Mouse (Mus musculus): ENCODE measurements around the gene Gnao1. TPM values are rescaled to one million over a fixed set of nuclear protein-coding genes. Genes with fewer than 3 reads are reported as not detected.

Gnao1 gene
- polyA plus RNA-seq, 1 experiment: 37.5 TPM

GRCm38 (mm10) chr8:93972211-93972610 lies 162.4 kb downstream of the Gnao1 start:
- Histone ChIP-seq H3K4me3 (ENCODE audit: insufficient read depth, low read depth, low read length) (no peak overlapping the region), H3K27ac (replicated peaks; ENCODE audit: low read depth, low read length) (no peak overlapping the region), H3K4me1 (ENCODE audit: control insufficient read depth, insufficient read depth, insufficient read length, low read length) (peaks cover 4% of the 10 kb centered on the region)

GRCm38 (mm10) chr8:93972971-93973734 lies 163.4 kb downstream of the Gnao1 start:
- Histone ChIP-seq H3K4me1 (ENCODE audit: control insufficient read depth, insufficient read depth, insufficient read length, low read length) (peaks cover 4% of the 10 kb centered on the region), H3K27ac (replicated peaks; ENCODE audit: low read depth, low read length) (no peak overlapping the region), H3K4me3 (ENCODE audit: insufficient read depth, low read depth, low read length) (no peak overlapping the region)

GRCm38 (mm10) chr8:93973831-93974375 lies 164.1 kb downstream of the Gnao1 start:
- Histone ChIP-seq H3K4me3 (ENCODE audit: insufficient read depth, low read depth, low read length) (no peak overlapping the region), H3K27ac (replicated peaks; ENCODE audit: low read depth, low read length) (no peak overlapping the region), H3K4me1 (ENCODE audit: control insufficient read depth, insufficient read depth, insufficient read length, low read length) (peaks cover 4% of the 10 kb centered on the region)

- no peak overlapping the region for H3K27ac ChIP-seq (replicated peaks; ENCODE audit: low read depth, low read length)
- peaks cover 4% of the 10 kb centered on the region for H3K4me1 ChIP-seq (ENCODE audit: control insufficient read depth, insufficient read depth, insufficient read length, low read length)
- H3K4me3 ChIP-seq (ENCODE audit: insufficient read depth, low read depth, low read length): no peak overlapping the region
These were observed 164.9 kb downstream of the Gnao1 start for GRCm38 (mm10) chr8:93974602-93975186.

- Histone ChIP-seq H3K4me1 (ENCODE audit: control insufficient read depth, insufficient read depth, insufficient read length, low read length) (peaks cover 4% of the 10 kb centered on the region), H3K27ac (replicated peaks; ENCODE audit: low read depth, low read length) (no peak overlapping the region), H3K4me3 (ENCODE audit: insufficient read depth, low read depth, low read length) (no peak overlapping the region)
These were observed 165.6 kb downstream of the Gnao1 start for GRCm38 (mm10) chr8:93975358-93975757.

GRCm38 (mm10) chr8:93976446-93977211 lies 166.9 kb downstream of the Gnao1 start:
- H3K27ac ChIP-seq (replicated peaks; ENCODE audit: low read depth, low read length): no peak overlapping the region
- peaks cover 4% of the 10 kb centered on the region for H3K4me1 ChIP-seq (ENCODE audit: control insufficient read depth, insufficient read depth, insufficient read length, low read length)
- H3K4me3 ChIP-seq (ENCODE audit: insufficient read depth, low read depth, low read length): no peak overlapping the region

GRCm38 (mm10) chr8:93980141-93980540 lies 170.4 kb downstream of the Gnao1 start:
- H3K4me3 ChIP-seq (ENCODE audit: insufficient read depth, low read depth, low read length): no peak overlapping the region
- no peak overlapping the region for H3K27ac ChIP-seq (replicated peaks; ENCODE audit: low read depth, low read length)
- H3K4me1 ChIP-seq (ENCODE audit: control insufficient read depth, insufficient read depth, insufficient read length, low read length): no peaks in the 10 kb centered on the region

- Histone ChIP-seq H3K4me3 (ENCODE audit: insufficient read depth, low read depth, low read length) (no peak overlapping the region), H3K27ac (replicated peaks; ENCODE audit: low read depth, low read length) (no peak overlapping the region), H3K4me1 (ENCODE audit: control insufficient read depth, insufficient read depth, insufficient read length, low read length) (no peaks in the 10 kb centered on the region)
These were observed 172.0 kb downstream of the Gnao1 start for GRCm38 (mm10) chr8:93981679-93982215.

GRCm38 (mm10) chr8:93983827-93984226 lies 174.1 kb downstream of the Gnao1 start:
- Histone ChIP-seq H3K4me1 (ENCODE audit: control insufficient read depth, insufficient read depth, insufficient read length, low read length) (no peaks in the 10 kb centered on the region), H3K4me3 (ENCODE audit: insufficient read depth, low read depth, low read length) (no peak overlapping the region), H3K27ac (replicated peaks; ENCODE audit: low read depth, low read length) (no peak overlapping the region)

GRCm38 (mm10) chr8:93984731-93985130 lies 175.0 kb downstream of the Gnao1 start:
- Histone ChIP-seq H3K4me3 (ENCODE audit: insufficient read depth, low read depth, low read length) (no peak overlapping the region), H3K4me1 (ENCODE audit: control insufficient read depth, insufficient read depth, insufficient read length, low read length) (no peaks in the 10 kb centered on the region), H3K27ac (replicated peaks; ENCODE audit: low read depth, low read length) (no peak overlapping the region)

GRCm38 (mm10) chr8:93989739-93990138 lies 180.0 kb downstream of the Gnao1 start:
- H3K27ac ChIP-seq (replicated peaks; ENCODE audit: low read depth, low read length): no peak overlapping the region
- no peak overlapping the region for H3K4me3 ChIP-seq (ENCODE audit: insufficient read depth, low read depth, low read length)
- no peaks in the 10 kb centered on the region for H3K4me1 ChIP-seq (ENCODE audit: control insufficient read depth, insufficient read depth, insufficient read length, low read length)

- H3K4me3 ChIP-seq (ENCODE audit: insufficient read depth, low read depth, low read length): no peak overlapping the region
- H3K4me1 ChIP-seq (ENCODE audit: control insufficient read depth, insufficient read depth, insufficient read length, low read length): no peaks in the 10 kb centered on the region
- no peak overlapping the region for H3K27ac ChIP-seq (replicated peaks; ENCODE audit: low read depth, low read length)
These were observed 189.2 kb downstream of the Gnao1 start for GRCm38 (mm10) chr8:93998961-93999360.

GRCm38 (mm10) chr8:94004139-94004538 lies 194.4 kb downstream of the Gnao1 start:
- Histone ChIP-seq H3K4me1 (ENCODE audit: control insufficient read depth, insufficient read depth, insufficient read length, low read length) (no peaks in the 10 kb centered on the region), H3K4me3 (ENCODE audit: insufficient read depth, low read depth, low read length) (no peak overlapping the region), H3K27ac (replicated peaks; ENCODE audit: low read depth, low read length) (no peak overlapping the region)

GRCm38 (mm10) chr8:94009243-94009845 lies 199.6 kb downstream of the Gnao1 start:
- no peak overlapping the region for H3K4me3 ChIP-seq (ENCODE audit: insufficient read depth, low read depth, low read length)
- H3K4me1 ChIP-seq (ENCODE audit: control insufficient read depth, insufficient read depth, insufficient read length, low read length): peaks cover 5% of the 10 kb centered on the region
- H3K27ac ChIP-seq (replicated peaks; ENCODE audit: low read depth, low read length): no peak overlapping the region
